Mouse (Mus musculus): ENCODE data around the gene Tmem143. TPM values are rescaled to one million over a fixed set of nuclear protein-coding genes. Genes with fewer than 3 reads are reported as not detected.
"Not testable (repeated sequence)": the region's sequence is repeated elsewhere in the genome, so short reads cannot be mapped to it uniquely, and the experiment has no call there.

Gene Tmem143
- polyA plus RNA-seq, 1 experiment from 2014 or later, result 3.9 TPM

DNA sequence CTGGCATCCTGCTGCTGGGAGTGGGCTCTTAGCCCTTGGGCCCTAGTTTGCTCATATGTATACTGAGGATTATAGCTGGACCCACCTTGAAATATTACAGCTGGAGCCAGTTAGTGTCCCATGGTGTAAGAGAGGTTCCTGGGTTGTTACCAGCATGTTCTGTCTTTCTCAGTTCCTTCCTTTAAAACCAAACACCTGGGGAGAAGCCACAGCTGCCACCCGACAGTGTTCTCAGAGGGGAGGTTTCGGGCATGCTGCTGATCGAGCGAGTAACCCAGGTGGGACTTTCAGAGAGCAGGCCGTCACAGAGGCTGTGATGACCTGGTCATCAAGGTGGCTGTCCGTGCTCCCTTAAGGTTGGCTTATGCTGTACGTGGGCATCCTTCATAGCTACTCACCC lies 19.8 kb upstream of the Tmem143 start:
- H3K36me3 ChIP-seq (ENCODE audit: control insufficient read depth, insufficient read depth, low read length), result peaks cover 79% of the 10 kb centered on the region
- H3K9me3 ChIP-seq (ENCODE audit: control insufficient read depth, low read length), result no peaks in the 10 kb centered on the region
- H3K4me1 ChIP-seq (ENCODE audit: control insufficient read depth, insufficient read depth, low read length), result peaks cover 11% of the 10 kb centered on the region
- 96% methylated on average over 7 of the region's 7 CpGs for WGBS
- DNase-seq (ENCODE audit: low spot score) (no peak), ATAC-seq (ENCODE audit: low read depth) (no peak)
- H3K27ac ChIP-seq (replicated peaks; ENCODE audit: low read depth, low read length), result no peak overlapping the region
- H3K9ac ChIP-seq (ENCODE audit: low read depth, low read length), result no peak overlapping the region
- H3K4me2 ChIP-seq (ENCODE audit: low read depth, low read length), result no peak overlapping the region
- H3K4me3 ChIP-seq (ENCODE audit: low read depth, low read length), result no peak overlapping the region
- H3K27me3 ChIP-seq (replicated peaks; ENCODE audit: control insufficient read depth, insufficient read depth, low read length), result no peaks in the 10 kb centered on the region; the same call in 1 of the 2 replicates

DNA sequence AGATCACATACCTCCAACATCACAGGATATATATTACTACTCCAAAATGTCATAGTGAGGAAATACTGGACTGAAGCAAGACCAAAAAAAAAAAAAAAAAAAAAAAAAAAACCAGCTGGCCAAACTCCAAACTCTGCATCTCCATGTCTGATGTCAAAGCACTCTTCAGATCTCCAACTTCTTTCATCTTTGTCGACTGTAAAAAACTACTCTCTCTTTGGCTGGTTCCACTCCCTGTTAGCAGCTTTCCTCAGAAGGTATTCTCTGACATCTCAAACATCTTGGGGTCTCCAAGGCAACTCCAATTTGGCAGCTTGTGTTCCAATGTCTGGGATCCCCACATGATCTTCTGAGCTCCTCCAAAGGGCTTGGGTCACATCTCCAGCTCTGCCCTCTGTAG lies 18.5 kb upstream of the Tmem143 start, which contains the start of gene Grin2d:
Gene Grin2d (minus strand): TSS at position 101 of the 400 bp plus-strand sequence.
- Histone ChIP-seq H3K36me3 (ENCODE audit: control insufficient read depth, insufficient read depth, low read length) (peaks cover 93% of the 10 kb centered on the region), H3K4me1 (ENCODE audit: control insufficient read depth, insufficient read depth, low read length) (peaks cover 11% of the 10 kb centered on the region)
- not testable (repeated sequence) for H3K4me2 ChIP-seq (ENCODE audit: low read depth, low read length); H3K27ac ChIP-seq (replicated peaks; ENCODE audit: low read depth, low read length); H3K9ac ChIP-seq (ENCODE audit: low read depth, low read length); H3K9me3 ChIP-seq (ENCODE audit: control insufficient read depth, low read length); H3K4me3 ChIP-seq (ENCODE audit: low read depth, low read length); DNase-seq (ENCODE audit: low spot score); H3K27me3 ChIP-seq (replicated peaks; ENCODE audit: control insufficient read depth, insufficient read depth, low read length); ATAC-seq (ENCODE audit: low read depth)
- WGBS, result 93% methylated on average over 1 of the region's 1 CpGs

DNA sequence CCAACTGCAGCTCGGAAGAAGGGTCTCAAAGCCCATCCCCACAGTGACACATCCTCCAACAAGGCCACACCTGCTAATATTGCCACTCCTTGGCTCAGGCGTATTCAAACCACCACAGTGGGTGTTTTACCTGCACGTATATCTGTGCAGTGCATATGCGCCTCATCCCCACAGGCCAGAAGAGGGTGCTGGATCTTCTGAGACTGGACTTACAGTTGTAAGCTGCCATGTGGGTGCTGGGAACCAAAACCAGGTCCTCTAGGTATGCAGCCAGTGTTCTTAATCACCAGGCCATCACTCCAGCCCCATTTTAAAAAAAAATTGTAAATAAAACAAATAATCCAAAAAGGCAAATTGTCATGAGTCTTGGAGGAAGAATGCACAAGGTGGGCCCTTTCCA lies 16.2 kb upstream of the Tmem143 start:
- no peak overlapping the region for H3K27ac ChIP-seq (replicated peaks; ENCODE audit: low read depth, low read length)
- H3K27me3 ChIP-seq (replicated peaks; ENCODE audit: control insufficient read depth, insufficient read depth, low read length), result no peaks in the 10 kb centered on the region
- no peak overlapping the region for H3K4me2 ChIP-seq (ENCODE audit: low read depth, low read length)
- no peaks in the 10 kb centered on the region for H3K9me3 ChIP-seq (ENCODE audit: control insufficient read depth, low read length)
- H3K9ac ChIP-seq (ENCODE audit: low read depth, low read length), result no peak overlapping the region
- DNase-seq (ENCODE audit: low spot score), result no peak
- ATAC-seq (ENCODE audit: low read depth), result no peak
- H3K4me3 ChIP-seq (ENCODE audit: low read depth, low read length), result no peak overlapping the region
- peaks cover 99% of the 10 kb centered on the region for H3K36me3 ChIP-seq (ENCODE audit: control insufficient read depth, insufficient read depth, low read length)
- WGBS, result 96% methylated on average over 4 of the region's 4 CpGs
- no peaks in the 10 kb centered on the region for H3K4me1 ChIP-seq (ENCODE audit: control insufficient read depth, insufficient read depth, low read length)

DNA sequence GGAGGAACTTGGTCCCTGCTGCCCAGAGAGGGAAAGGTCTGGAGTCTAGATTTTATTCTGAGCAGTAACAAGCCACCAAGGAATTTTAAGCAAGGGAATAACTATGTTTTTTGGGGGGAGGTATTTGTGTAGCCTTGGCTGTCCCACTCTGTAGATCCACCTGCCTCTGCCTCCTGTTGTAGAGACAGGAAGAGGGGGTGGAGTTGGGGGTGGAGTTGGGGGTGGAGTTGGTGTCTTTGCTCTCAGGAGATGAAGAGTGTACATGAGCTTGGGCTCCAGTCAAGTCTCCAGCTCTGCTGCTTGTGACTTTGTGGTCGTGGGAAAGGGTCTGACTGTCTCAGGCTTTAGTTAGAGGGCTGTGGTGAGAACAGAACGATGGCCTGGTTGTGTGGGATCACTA lies 15.7 kb upstream of the Tmem143 start:
- 91% methylated on average over 2 of the region's 2 CpGs for WGBS
- Histone ChIP-seq H3K27ac (replicated peaks; ENCODE audit: low read depth, low read length) (no peak overlapping the region), H3K4me3 (ENCODE audit: low read depth, low read length) (no peak overlapping the region), H3K9me3 (ENCODE audit: control insufficient read depth, low read length) (no peaks in the 10 kb centered on the region), H3K4me1 (ENCODE audit: control insufficient read depth, insufficient read depth, low read length) (no peaks in the 10 kb centered on the region), H3K9ac (ENCODE audit: low read depth, low read length) (no peak overlapping the region), H3K4me2 (ENCODE audit: low read depth, low read length) (no peak overlapping the region), H3K36me3 (ENCODE audit: control insufficient read depth, insufficient read depth, low read length) (peaks cover 97% of the 10 kb centered on the region), H3K27me3 (replicated peaks; ENCODE audit: control insufficient read depth, insufficient read depth, low read length) (no peaks in the 10 kb centered on the region)
- DNase-seq (ENCODE audit: low spot score) (no peak), ATAC-seq (ENCODE audit: low read depth) (no peak)

DNA sequence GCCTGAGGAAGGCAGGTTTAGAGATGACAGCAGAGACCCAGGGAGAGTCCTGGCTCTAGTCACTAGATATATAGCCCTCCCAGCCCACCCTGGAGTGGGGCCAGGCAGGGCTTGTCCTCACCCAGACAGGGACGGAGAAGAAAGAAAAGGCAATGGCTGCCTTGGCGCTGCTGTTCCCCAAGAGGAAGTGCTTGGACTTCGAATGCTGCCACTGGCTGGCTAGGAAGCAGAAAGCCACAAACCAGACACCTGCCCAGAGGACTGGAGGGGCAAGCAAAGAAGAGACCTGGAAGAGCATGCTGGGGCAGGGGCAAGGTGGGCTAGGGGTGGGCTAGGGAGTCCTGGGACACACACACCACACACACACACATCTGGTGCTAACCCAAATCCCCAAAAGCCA lies 9.5 kb upstream of the Tmem143 start:
- no peak for ATAC-seq (ENCODE audit: low read depth)
- WGBS, result 48% methylated on average over 3 of the region's 3 CpGs
- Histone ChIP-seq H3K27me3 (replicated peaks; ENCODE audit: control insufficient read depth, insufficient read depth, low read length) (no peaks in the 10 kb centered on the region), H3K27ac (replicated peaks; ENCODE audit: low read depth, low read length) (0 out of 2 replicates have a peak overlapping the region, but pooled peaks have one; percentile 39), H3K4me3 (ENCODE audit: low read depth, low read length) (no peak overlapping the region), H3K9ac (ENCODE audit: low read depth, low read length) (peak overlapping the region; percentile 30; the same call in 1 of the 2 replicates), H3K36me3 (ENCODE audit: control insufficient read depth, insufficient read depth, low read length) (peaks cover 36% of the 10 kb centered on the region), H3K9me3 (ENCODE audit: control insufficient read depth, low read length) (no peaks in the 10 kb centered on the region), H3K4me2 (ENCODE audit: low read depth, low read length) (no peak overlapping the region), H3K4me1 (ENCODE audit: control insufficient read depth, insufficient read depth, low read length) (no peaks in the 10 kb centered on the region)
- no peak for DNase-seq (ENCODE audit: low spot score)

DNA sequence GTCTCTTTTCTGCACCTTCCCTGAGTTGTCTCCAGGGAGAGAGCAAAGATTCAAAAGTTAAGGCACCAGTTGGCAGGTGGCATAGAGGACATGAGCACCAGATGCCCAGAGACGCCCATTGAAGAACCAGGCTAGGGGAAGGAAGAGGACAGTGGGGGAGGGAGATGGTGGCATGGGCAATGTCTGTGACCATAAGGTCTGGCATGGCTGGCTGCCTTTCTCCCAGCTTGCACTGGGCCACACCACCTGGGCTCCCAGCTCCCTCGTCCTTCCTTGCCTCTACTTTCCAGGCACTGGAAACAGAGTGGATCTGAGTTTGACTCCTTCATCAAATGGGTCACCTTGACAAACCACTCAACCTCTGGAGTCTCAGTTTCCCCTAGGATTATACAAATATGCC lies 4.1 kb upstream of the Tmem143 start:
- DNase-seq (ENCODE audit: low spot score) (no peak), ATAC-seq (ENCODE audit: low read depth) (no peak)
- 85% methylated on average over 2 of the region's 2 CpGs for WGBS
- Histone ChIP-seq H3K27ac (replicated peaks; ENCODE audit: low read depth, low read length) (no peak overlapping the region), H3K4me2 (ENCODE audit: low read depth, low read length) (no peak overlapping the region), H3K9ac (ENCODE audit: low read depth, low read length) (no peak overlapping the region), H3K36me3 (ENCODE audit: control insufficient read depth, insufficient read depth, low read length) (no peaks in the 10 kb centered on the region), H3K9me3 (ENCODE audit: control insufficient read depth, low read length) (no peaks in the 10 kb centered on the region), H3K27me3 (replicated peaks; ENCODE audit: control insufficient read depth, insufficient read depth, low read length) (no peaks in the 10 kb centered on the region), H3K4me3 (ENCODE audit: low read depth, low read length) (no peak overlapping the region), H3K4me1 (ENCODE audit: control insufficient read depth, insufficient read depth, low read length) (no peaks in the 10 kb centered on the region)

DNA sequence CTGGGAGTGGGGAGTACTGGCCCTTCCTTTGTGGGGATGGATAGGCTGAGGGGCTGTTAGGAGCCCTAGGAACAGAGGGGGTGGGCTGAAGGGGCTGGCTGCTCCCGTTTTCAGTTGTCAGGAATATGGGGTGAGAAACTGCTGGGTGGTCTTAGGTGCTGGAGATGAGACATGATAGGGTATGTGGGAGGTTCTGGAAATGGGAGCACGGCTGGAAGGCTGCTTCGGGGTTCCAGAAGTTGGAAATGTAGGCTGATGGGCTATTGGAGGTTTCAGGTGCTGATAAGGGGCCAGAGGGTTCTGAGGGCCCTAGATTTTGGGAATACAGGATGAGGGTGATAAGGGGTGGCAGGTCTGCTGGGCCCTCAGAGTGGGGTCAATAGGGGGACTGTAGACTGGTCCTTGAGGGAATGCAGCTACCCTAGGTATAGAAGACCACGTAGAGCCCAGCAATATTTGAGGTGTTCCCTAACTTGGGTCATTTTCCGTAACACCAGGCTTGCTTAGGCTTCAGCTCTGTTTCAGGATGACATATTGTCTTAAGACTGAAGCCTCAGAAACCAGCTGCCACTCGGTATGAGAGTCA lies 717 bp upstream of the Tmem143 start:
- no peaks in the 10 kb centered on the region for H3K36me3 ChIP-seq (ENCODE audit: control insufficient read depth, insufficient read depth, low read length)
- peak overlapping the region; percentile 92 for H3K4me2 ChIP-seq (ENCODE audit: low read depth, low read length)
- H3K9ac ChIP-seq (ENCODE audit: low read depth, low read length), result no peak overlapping the region
- H3K4me1 ChIP-seq (ENCODE audit: control insufficient read depth, insufficient read depth, low read length), result no peaks in the 10 kb centered on the region; the same call in 1 of the 2 replicates
- whole genome bisulfite sequencing, result 74% methylated on average over 6 of the region's 6 CpGs
- no peaks in the 10 kb centered on the region for H3K27me3 ChIP-seq (replicated peaks; ENCODE audit: control insufficient read depth, insufficient read depth, low read length)
- H3K9me3 ChIP-seq (ENCODE audit: control insufficient read depth, low read length), result no peaks in the 10 kb centered on the region
- peak overlapping the region; percentile 51 for H3K4me3 ChIP-seq (ENCODE audit: low read depth, low read length)
- no peak for DNase-seq (ENCODE audit: low spot score)
- no peak for ATAC-seq (ENCODE audit: low read depth)
- H3K27ac ChIP-seq (replicated peaks; ENCODE audit: low read depth, low read length), result peak overlapping the region; percentile 50; the same call in 1 of the 2 replicates

DNA sequence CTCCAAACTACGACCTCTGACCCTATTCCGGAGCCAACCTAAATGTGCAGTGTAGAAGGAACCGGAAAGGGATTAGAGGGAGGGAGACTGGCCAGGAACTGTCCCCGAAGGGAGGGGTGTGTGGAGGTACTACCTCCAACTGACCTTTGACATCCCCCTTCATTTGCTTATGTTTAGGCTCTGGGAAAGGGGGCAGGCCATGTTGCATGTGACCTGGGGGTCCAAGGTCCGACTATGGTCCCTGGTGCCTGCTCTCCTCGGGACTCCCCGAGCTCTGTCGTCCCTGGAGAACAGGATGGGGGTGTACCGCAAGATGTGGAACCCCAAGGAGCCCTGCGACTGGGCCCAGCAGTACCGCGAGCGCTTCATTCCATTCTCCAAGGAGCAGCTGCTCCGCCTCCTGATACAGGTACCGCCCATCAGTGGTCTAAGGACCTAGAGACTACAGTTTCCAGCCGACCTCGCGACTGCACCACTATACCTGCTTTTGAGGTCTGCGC lies 567 bp downstream of the Tmem143 start:
- no peaks in the 10 kb centered on the region for H3K36me3 ChIP-seq (ENCODE audit: control insufficient read depth, insufficient read depth, low read length)

DNA sequence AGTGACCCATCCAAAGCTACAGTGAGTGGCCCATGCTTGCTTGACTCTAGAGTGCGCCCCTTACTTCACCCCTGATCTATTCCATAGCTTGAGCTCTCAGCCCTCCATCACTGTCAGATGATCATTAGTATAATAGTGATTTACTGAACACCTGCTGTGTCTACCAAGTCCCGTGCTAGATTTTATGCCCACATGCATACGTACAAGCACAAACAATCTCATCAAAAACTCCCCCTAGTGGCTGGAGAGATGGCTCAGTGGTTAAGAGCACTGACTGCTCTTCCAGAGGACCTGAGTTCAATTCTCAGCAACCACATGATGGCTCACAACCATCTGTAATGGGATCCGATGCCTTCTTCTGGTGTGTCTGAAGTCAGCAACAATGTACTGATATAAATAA lies 1.4 kb downstream of the Tmem143 start:
- not testable (repeated sequence) for H3K9ac ChIP-seq (ENCODE audit: low read depth, low read length)
- WGBS, result 65% methylated on average over 4 of the region's 4 CpGs

More for the DNA sequence above, 567 bp downstream of the Tmem143 start:
- DNase-seq (ENCODE audit: low spot score) (peak; percentile 77), ATAC-seq (ENCODE audit: low read depth) (peak; percentile 67)
- H3K9me3 ChIP-seq (ENCODE audit: control insufficient read depth, low read length), result no peaks in the 10 kb centered on the region
- peak overlapping the region; percentile 51 for H3K4me3 ChIP-seq (ENCODE audit: low read depth, low read length)
- no peaks in the 10 kb centered on the region for H3K27me3 ChIP-seq (replicated peaks; ENCODE audit: control insufficient read depth, insufficient read depth, low read length)
- peak overlapping the region; percentile 69 for H3K9ac ChIP-seq (ENCODE audit: low read depth, low read length)
- WGBS, result 2% methylated on average over 16 of the region's 19 CpGs
- H3K4me2 ChIP-seq (ENCODE audit: low read depth, low read length), result peak overlapping the region; percentile 92
- no peaks in the 10 kb centered on the region; the same call in 1 of the 2 replicates for H3K4me1 ChIP-seq (ENCODE audit: control insufficient read depth, insufficient read depth, low read length)
- peak overlapping the region; percentile 49 for H3K27ac ChIP-seq (replicated peaks; ENCODE audit: low read depth, low read length)

More for the DNA sequence above, 1.4 kb downstream of the Tmem143 start:
- not testable (repeated sequence) for H3K4me1 ChIP-seq (ENCODE audit: control insufficient read depth, insufficient read depth, low read length); ATAC-seq (ENCODE audit: low read depth); H3K27me3 ChIP-seq (replicated peaks; ENCODE audit: control insufficient read depth, insufficient read depth, low read length); H3K9me3 ChIP-seq (ENCODE audit: control insufficient read depth, low read length); H3K36me3 ChIP-seq (ENCODE audit: control insufficient read depth, insufficient read depth, low read length); H3K27ac ChIP-seq (replicated peaks; ENCODE audit: low read depth, low read length); H3K4me3 ChIP-seq (ENCODE audit: low read depth, low read length)
- DNase-seq (ENCODE audit: low spot score), result peak; percentile 48
- H3K4me2 ChIP-seq (ENCODE audit: low read depth, low read length), result peak overlapping the region; percentile 92
